Mouse (Mus musculus): ENCODE data around the gene Igsf3.

DNA sequence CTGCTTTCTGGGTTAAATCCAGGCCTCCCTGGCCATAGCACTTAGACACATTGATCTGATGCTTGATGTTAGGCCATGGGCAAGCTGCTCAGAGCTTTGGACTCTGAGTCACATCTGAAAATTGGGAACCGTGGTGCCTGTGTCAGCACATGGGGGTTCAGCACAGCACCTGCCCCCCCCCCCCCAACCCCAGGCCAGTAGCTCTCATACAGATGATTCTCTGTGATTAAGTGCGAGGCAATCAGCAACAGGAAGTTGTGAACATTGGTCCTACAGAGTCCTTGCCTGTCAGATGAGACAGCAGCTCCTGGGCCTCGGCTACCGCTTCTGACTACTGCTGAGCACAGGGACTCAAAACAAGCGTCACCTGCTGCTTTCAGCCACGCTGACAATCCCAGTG is 116.0 kb downstream of the Igsf3 start:
- TF ChIP-seq CHD1 (IDR thresholded peaks at IDR 0.05; ENCODE audit: low read depth, low read length) (no peak), CHD2 (IDR thresholded peaks at IDR 0.05; ENCODE audit: low read length) (peak; percentile 27; the same call in 1 of the 2 replicates), ZKSCAN1 (IDR thresholded peaks at IDR 0.05; ENCODE audit: low read depth, low read length) (no peak), SIN3A (IDR thresholded peaks at IDR 0.05; ENCODE audit: low read length) (no peak), CTCF (IDR thresholded peaks at IDR 0.05 in 2 of 3, conservative IDR thresholded peaks at IDR 0.05 in 1 of 3; ENCODE audit: control insufficient read depth in 1 of 3, insufficient read depth in 1 of 3, low read depth in 2 of 3, low read length in 3 of 3, poor library complexity in 1 of 3, severe bottlenecking in 1 of 3) (no peak), USF2 (IDR thresholded peaks at IDR 0.05; ENCODE audit: borderline replicate concordance in 1 of 2, insufficient read depth in 1 of 2, low read depth in 1 of 2, low read length in 2 of 2) (no peak)
